13 mouse cellular contexts compared by ENCODE assay signal in the genomic region with DNA sequence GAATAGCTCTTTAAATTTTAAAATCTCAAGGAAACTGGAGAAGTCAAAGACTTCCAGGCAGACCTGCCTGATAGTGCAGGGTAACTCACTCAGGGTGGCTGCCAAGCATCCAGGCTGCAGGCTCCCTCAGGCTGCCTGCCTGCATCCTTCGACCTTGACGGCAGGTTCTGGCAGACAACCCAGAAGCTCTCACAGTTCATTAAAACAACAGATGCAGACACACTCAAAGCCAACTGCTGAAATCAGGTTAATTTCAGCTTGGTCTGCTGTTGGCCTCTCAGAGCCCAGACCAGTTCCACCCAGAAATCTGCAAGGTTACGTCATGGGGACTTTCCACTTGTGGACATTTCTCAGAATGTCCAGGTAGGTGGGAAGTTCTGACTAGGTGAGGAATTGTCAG.
DNase-seq lines count a peak whose midpoint lies in the region; ATAC-seq lines count a peak whose summit lies in the region.
"Had no signal": no experiment of that assay in that cellular context is flagged by ENCODE, and none has a peak within 500 bp of the region (broad histone marks: within the 10 kb centered on the region; RNA-seq: fewer than 3 reads in every experiment).

No protein-coding gene starts in this region.

- no peak overlapping the region for H3K4me3 ChIP-seq in hindbrain, embryonic 15.5 days
- H3K4me3 ChIP-seq in hindbrain, embryonic 11.5 days (ENCODE audit: low read depth, low read length): no peak overlapping the region
- no peak overlapping the region for H3K4me3 ChIP-seq in forebrain, embryonic 16.5 days (replicated peaks; ENCODE audit: low read length)
- H3K4me3 ChIP-seq: megakaryocyte, embryonic 14.5 days; myocyte had no signal

- H3K4me1 ChIP-seq in hindbrain, embryonic 15.5 days (replicated peaks): peaks cover 10% of the 10 kb centered on the region
- H3K4me1 ChIP-seq in hindbrain, embryonic 11.5 days (replicated peaks; ENCODE audit: control insufficient read depth, insufficient read depth, low read length): no peaks in the 10 kb centered on the region
- peaks cover 18% of the 10 kb centered on the region for H3K4me1 ChIP-seq in forebrain, embryonic 16.5 days (replicated peaks; ENCODE audit: control insufficient read depth, insufficient read depth, low read length)
- H3K4me1 ChIP-seq: megakaryocyte, embryonic 14.5 days had no signal

- no peaks in the 10 kb centered on the region for H3K27me3 ChIP-seq in hindbrain, embryonic 15.5 days
- no peaks in the 10 kb centered on the region for H3K27me3 ChIP-seq in hindbrain, embryonic 11.5 days (ENCODE audit: control insufficient read depth, insufficient read depth, low read length)
- H3K27me3 ChIP-seq in forebrain, embryonic 16.5 days (replicated peaks; ENCODE audit: control insufficient read depth, insufficient read depth, low read length): no peaks in the 10 kb centered on the region

- DNase-seq in hindbrain, embryonic 11.5 days (ENCODE audit: low spot score): no peak
- peak; percentile 49 for DNase-seq in adrenal gland, postnatal 14 days
- DNase-seq in cerebellum, adult 11 months: peak; percentile 79
- no peak for DNase-seq in lung, postnatal 14 days
- no peak for DNase-seq in natural killer cell, adult 2 months (ENCODE audit: low spot score in 2 of 2)
- DNase-seq in retina, postnatal 1 day: no peak
- DNase-seq: liver; lung, embryonic 14.5 days had no signal

- no peak overlapping the region for H3K9ac ChIP-seq in hindbrain, embryonic 15.5 days
- no peak overlapping the region for H3K9ac ChIP-seq in hindbrain, embryonic 11.5 days (ENCODE audit: low read depth, low read length)
- H3K9ac ChIP-seq in forebrain, embryonic 16.5 days (replicated peaks; ENCODE audit: low read depth, low read length): no peak overlapping the region
- H3K9ac ChIP-seq: lung, embryonic 14.5 days had no signal

- H3K4me2 ChIP-seq in hindbrain, embryonic 15.5 days: no peak overlapping the region
- no peak overlapping the region for H3K4me2 ChIP-seq in hindbrain, embryonic 11.5 days (replicated peaks; ENCODE audit: low read depth, low read length)
- H3K4me2 ChIP-seq in forebrain, embryonic 16.5 days (ENCODE audit: low read length): no peak overlapping the region
- H3K4me2 ChIP-seq: heart, embryonic 11.5 days; lung, embryonic 14.5 days had no signal

- H3K27ac ChIP-seq in hindbrain, embryonic 15.5 days (replicated peaks): no peak overlapping the region
- no peak overlapping the region for H3K27ac ChIP-seq in hindbrain, embryonic 11.5 days (ENCODE audit: low read depth, low read length)
- peak overlapping the region; percentile 31 for H3K27ac ChIP-seq in forebrain, embryonic 16.5 days (ENCODE audit: low read length)

- H3K36me3 ChIP-seq in hindbrain, embryonic 15.5 days: no peaks in the 10 kb centered on the region
- H3K36me3 ChIP-seq in hindbrain, embryonic 11.5 days (ENCODE audit: control insufficient read depth, insufficient read depth, low read length): no peaks in the 10 kb centered on the region
- H3K36me3 ChIP-seq in forebrain, embryonic 16.5 days (ENCODE audit: control insufficient read depth, insufficient read depth): no peaks in the 10 kb centered on the region

- WGBS in hindbrain, embryonic 15.5 days: 56% methylated on average over 3 of the region's 3 CpGs
- 87% methylated on average over 3 of the region's 3 CpGs for WGBS in hindbrain, embryonic 11.5 days
- WGBS in forebrain, embryonic 16.5 days: 48% methylated on average over 3 of the region's 3 CpGs

- peak; percentile 63; the same call in 1 of the 2 replicates for ATAC-seq in hindbrain, embryonic 15.5 days (ENCODE audit: low FRiP score, low read depth)
- no peak for ATAC-seq in hindbrain, embryonic 11.5 days (ENCODE audit: low FRiP score)
- ATAC-seq in forebrain, embryonic 16.5 days: peak; percentile 77

- no peaks in the 10 kb centered on the region for H3K9me3 ChIP-seq in hindbrain, embryonic 15.5 days
- H3K9me3 ChIP-seq in hindbrain, embryonic 11.5 days (ENCODE audit: control insufficient read depth, low read length): no peaks in the 10 kb centered on the region
- no peaks in the 10 kb centered on the region for H3K9me3 ChIP-seq in forebrain, embryonic 16.5 days (ENCODE audit: control insufficient read depth, low read length)
- H3K9me3 ChIP-seq: megakaryocyte, embryonic 14.5 days had no signal

Comparison
In these comparisons a context has a peak if more than half of its experiments do, and no peak if none do; other contexts are left out.
1. DNase-seq: peak in adrenal gland, postnatal 14 days (single experiment) and cerebellum, adult 11 months (single experiment); none in hindbrain, embryonic 11.5 days (single experiment), lung, postnatal 14 days (single experiment), natural killer cell, adult 2 months (0 of 2) and retina, postnatal 1 day (single experiment).